Mouse (Mus musculus) lung, postnatal 0 days (tissue): ENCODE results near the gene Cdc42bpb.

ENCODE experiments used
- CTCF ChIP-seq: IDR thresholded peaks from 2 replicates; pipeline ENCODE4 v1.5.1; 2016; ENCODE audit warnings: antibody characterized with exemption, mild to moderate bottlenecking
- EP300 ChIP-seq: IDR thresholded peaks from 2 replicates; pipeline ENCODE4 v1.6.1; 2016; ENCODE audit warnings: antibody characterized with exemption, mild to moderate bottlenecking, control low read depth

- TF ChIP-seq CTCF = no peak
- no peak for TF ChIP-seq EP300
These were observed 127.4 kb downstream of the Cdc42bpb start for GRCm38 (mm10) chr12:111250116-111250515.
